Mouse (Mus musculus) bone marrow, adult 2 months (tissue): ENCODE measurements at regions not wholly inside any gene's neighbourhood (a gene's known extent, or its start where the extent isn't known, plus 50 kb on each side); places are given as distances from the start of the nearest gene placed in this dataset.

Source experiments
- CTCF ChIP-seq: fragments of 200-500 bp; IDR thresholded peaks from 2 replicates; pipeline ENCODE4 v1.5.1; 2011; ENCODE audit warnings: low read length, control low read depth; ENCODE audit not compliant: control insufficient read depth, insufficient read depth
- POLR2A ChIP-seq: fragments of 200-500 bp; IDR thresholded peaks from 2 replicates; pipeline ENCODE4 v1.6.1; 2011; ENCODE audit warnings: low read depth, mild to moderate bottlenecking, control low read depth, low read length, borderline replicate concordance; ENCODE audit not compliant: control insufficient read depth

GRCm38 (mm10) chr6:54762499-54762898 lies 54.2 kb upstream of the Znrf2 start:
- TF ChIP-seq POLR2A (no peak), CTCF (no peak)
